Mouse (Mus musculus) erythroblast, embryonic 14.5 days (primary cell): ENCODE measurements around the gene Rnf157.

ENCODE experiments used
- GATA1 ChIP-seq: IDR thresholded peaks from 2 replicates; pipeline ENCODE4 v1.6.1; 2012; ENCODE audit warnings: low read length, inconsistent platforms, mixed read lengths
- TAL1 ChIP-seq: IDR thresholded peaks from 3 replicates; pipeline ENCODE4 v1.6.1; 2012; ENCODE audit warnings: low read length, inconsistent platforms, mixed read lengths

DNA sequence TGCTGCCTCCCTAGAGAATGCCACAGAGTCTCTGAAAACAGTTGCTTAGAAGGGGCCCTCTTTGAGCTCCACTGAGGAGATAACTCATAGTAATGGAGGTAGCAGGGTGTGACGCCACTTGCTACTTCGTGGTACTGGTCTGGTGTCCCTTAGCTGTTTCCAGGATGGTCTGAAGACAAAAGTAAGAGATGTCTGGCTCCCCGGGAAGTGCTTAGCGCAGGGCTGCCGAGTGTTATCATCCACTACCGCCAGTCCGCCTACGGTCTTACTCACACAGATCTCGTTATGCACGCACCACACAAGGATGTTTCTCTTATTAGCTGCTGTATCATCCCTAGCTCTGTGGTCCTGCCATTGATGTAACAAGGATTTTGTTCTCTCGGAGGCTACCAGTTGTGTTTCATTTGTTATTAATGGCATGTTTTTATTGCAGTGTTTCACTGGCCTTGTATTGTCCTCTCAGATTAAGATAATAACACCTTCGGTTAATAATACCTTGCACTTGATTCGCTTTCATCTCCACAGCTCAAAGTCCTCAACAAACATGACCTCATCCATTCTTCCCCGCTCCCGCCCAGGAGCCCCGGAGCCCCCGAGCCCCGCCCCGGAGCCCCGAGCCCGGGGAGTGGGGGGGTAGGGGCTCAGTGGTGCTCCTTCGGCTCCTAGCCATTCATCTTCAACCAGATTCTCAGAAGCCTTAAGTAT is 18.0 kb upstream of the Rnf157 start:
- TF ChIP-seq GATA1: no peak
- TF ChIP-seq TAL1: no peak
